Mouse (Mus musculus) kidney, adult 8-10 months (tissue): Measurements from ENCODE around the gene Cfap61.

Experiments used
- DNase-seq, 2 experiments: peaks; one replicate each; pipeline ENCODE4 v3.0.0; 2022

The Cfap61 gene

GRCm38 (mm10) chr2:145950239-145950638 is 15.7 kb downstream of the Cfap61 start:
- DNase-seq, result no peak

- DNase-seq, result no peak
Measured at GRCm38 (mm10) chr2:145952726-145953125, 18.1 kb downstream of the Cfap61 start.

DNA sequence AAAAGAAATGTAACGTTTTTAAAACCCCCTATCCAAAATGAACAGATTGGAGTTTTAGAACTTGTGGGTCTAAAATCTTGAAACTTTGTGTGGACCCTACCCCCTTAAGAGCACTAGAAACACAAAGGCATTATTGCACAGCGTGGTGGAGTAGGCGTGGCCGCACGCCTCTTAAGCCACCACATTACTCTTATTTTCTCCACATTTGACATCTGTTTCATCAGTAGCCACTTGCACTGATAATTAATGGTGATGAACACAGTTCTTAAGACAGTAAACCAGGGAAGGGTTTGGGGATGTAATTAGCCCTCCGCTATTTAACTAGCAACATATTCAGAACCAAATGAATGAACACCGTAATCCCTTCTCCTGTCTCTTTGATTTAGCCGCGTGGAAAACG is 21.3 kb downstream of the Cfap61 start:
- no peak for DNase-seq

DNA sequence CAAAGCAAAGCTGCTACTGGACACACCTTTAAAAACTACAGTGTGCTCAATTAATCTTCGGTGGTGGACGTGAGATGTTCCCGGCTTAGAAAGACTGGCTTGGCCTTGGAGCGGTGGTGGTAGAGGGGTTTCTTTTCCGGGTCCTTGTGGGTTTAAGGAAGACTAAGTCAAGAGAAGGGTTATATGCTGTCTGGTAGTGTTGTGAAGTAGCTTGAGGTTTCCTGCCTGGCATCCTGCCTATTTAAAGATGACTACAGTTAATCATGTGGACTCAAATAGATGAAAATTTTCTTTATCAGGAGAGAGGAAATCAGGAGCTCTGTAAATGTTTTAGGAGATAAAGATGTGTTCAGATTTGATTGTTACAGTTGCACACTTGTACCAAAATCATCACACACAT is 21.7 kb downstream of the Cfap61 start:
- no peak for DNase-seq

GRCm38 (mm10) chr2:145957450-145957849 is 22.9 kb downstream of the Cfap61 start:
- no peak for DNase-seq

DNA sequence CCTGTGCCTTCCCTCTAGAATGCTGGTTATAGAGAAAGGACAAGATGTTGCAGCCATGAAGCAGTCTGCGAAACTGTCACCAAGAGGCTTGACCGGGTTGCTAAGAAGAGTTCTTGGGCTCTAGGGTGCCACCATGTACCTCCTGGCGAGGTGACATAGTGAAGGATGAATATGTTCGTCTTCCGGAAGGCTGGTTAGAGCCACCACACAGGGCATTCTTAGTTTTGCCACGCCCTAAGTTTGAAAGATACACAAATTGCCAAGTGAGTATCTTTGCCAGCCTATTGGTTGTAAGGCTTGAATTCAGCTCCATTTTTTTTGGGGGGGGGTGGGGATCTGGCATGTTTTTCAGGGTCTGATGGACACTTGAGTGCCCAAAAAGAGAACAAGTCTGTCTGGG is 23.5 kb downstream of the Cfap61 start:
- no peak for DNase-seq

GRCm38 (mm10) chr2:145958551-145958950 is 24.0 kb downstream of the Cfap61 start:
- DNase-seq, result no peak

GRCm38 (mm10) chr2:145961861-145962260 is 27.3 kb downstream of the Cfap61 start:
- DNase-seq, result no peak

GRCm38 (mm10) chr2:145970751-145971150 is 36.2 kb downstream of the Cfap61 start:
- no peak for DNase-seq

DNA sequence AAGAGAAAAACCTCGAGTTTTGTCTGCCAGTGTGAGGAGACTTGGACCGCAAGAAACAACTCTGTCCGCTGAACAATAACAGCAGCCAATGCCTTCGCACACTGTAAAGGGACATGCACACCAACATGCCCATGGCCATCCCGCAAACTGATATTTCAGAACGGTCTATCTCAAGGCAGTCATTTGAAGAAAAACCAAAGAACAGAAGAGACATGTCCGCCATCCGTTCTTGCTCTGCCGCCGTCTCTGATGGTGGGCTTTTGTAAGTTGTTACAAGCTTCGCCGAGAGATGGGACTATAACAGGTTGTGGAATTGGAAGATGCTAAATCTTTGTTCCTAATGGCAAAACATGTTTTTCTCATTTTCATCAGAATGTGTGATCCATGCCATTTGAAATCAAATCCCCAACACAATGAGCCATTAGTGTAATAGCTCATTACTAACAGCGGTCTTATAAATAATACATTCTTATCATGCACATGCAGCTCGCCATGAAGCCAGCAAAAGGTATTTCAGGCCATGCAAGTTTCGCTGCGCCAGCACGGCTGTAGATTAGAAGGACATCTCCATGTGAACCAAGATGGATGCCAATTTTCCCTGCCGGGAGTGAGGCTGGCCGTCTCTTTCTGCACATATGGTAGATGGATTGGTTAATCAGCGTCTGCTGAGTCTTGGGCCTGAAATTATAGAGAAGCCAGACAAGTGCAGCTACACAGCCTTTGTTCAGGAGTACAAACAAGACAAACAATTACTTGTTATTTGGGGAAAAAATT is 36.8 kb downstream of the Cfap61 start:
- DNase-seq, result no peak

DNA sequence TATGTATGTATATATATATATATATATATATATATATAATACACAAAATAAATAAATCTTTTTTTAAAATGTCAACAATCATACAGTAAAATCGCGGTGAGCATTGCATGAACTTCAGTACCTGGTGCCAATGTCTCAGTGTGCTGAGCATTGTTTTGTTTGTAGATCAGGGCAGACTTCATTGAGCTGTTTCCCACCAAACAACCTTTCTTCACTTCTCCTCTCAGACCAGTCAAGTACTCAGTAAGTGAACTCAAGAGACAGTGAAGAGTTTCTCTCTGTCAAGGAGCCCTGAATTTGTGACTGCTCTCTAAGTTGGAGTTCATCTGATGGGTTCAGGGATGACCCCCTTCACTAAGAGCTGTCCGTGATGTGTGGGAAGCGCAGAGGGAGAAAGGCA is 38.0 kb downstream of the Cfap61 start:
- no peak for DNase-seq

DNA sequence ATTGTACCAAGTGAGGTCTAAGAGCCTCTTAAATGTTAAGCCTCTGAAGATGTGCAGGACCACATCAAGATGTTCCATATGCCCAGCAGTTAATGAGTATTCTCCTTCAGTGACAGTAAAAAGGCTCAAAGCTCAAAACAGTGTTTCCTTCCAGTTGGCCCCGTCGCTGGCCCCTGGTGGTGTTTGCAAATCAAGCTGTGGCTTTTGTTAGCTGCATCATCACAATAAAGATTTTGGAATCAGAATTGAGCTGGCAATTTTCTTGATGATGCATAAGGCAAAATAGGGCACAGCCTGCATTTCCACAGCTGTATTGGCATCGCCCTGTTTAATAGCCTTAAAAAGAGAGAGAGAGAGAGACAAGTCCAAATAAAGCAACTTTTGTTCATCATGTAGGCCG is 45.0 kb downstream of the Cfap61 start:
- no peak for DNase-seq

DNA sequence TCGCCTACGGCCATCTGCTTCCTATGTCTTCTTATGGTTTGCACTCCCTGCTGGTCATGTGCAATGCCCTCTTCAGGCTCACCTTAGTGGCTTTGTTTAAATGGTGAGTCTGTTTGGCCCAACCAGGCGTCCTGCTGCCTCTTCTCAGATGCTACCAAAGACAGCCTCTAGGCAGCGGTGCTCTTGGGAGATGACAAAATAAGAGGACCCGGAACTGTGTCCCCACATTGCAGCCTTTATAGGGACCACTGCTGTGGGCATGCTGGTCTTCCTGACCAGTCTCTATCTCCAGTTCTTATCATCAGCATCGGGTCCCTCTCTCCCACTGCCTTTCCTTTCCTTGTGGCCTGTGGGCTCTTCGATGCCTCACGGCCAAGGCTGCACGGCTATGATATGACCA is 46.3 kb downstream of the Cfap61 start:
- DNase-seq, result no peak

DNA sequence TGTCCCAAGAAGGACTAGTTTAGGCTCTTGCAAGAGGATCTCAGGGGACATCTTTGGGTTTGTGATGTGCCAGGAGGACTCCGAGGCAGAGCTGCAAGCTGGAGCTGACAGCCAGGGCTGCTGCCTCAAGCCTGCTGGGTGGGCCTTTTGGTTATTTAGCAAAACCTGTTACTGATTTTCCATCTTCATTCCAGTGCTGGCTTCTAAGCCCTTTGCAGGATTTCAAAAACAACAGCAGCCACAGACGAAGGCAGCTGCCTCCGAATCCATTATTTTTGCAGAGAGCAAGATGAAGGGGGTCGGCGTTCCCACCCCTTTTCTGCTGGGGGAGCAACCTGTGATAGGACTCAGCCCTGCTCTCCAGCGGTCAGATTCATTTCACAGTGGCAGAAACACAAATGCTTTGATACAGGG is 47.1 kb downstream of the Cfap61 start:
- DNase-seq, result no peak

DNA sequence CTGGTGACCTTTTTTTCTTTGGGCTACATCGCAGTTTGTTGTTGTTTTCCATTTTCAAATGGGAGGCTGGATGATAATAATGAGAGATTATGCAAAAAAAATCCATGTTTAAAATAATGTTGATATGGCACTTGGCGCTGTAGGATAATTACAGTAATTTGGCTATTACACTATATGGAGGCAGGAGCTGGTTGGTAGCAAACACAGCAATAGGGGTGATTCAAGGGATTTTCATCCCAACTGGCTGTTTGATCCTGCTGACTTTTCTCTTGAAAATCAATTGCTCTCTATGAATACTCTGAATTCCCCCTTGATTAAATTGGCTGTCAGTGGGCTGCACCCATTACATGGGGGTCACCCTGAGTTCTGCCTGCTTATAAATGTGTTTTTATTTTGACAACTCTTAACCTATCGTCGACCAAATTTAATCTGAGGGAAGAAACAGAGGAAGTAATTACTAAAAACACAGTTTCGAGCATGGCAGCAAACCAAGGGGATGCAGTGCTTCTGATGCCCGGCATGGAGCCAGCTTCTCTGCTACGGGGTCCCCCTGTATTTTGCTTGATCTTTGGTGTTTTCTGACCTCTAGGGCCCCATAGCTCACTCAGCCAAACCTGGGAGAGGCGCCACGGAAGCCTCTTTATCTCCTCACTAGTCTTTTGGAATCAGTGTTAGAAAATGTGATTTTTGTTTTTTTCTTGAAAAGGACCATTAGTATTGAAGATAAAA is 47.9 kb downstream of the Cfap61 start:
- no peak for DNase-seq

DNA sequence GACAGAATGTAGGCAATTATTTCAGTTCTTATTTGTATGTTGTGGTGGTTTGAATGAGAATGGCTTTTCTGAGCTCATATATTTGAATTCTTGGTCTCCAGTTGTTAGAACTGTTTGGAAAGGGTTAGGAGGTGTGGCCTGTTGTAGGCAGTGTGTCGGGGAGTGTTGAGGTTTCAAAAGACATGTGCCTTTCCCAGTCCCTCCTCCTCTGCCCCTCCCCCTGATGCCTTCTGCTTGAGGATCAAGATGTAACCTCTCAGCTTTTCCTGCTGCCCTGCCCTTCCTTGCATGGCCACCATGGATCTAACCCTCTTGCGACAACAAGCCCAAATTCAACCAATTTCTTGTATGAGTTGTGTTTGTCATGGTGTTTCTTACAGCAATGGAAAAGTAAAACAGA is 53.2 kb downstream of the Cfap61 start:
- DNase-seq, result no peak

- no peak for DNase-seq
Measured at GRCm38 (mm10) chr2:145990446-145990845, 55.9 kb downstream of the Cfap61 start.

GRCm38 (mm10) chr2:145996472-145996871 is 61.9 kb downstream of the Cfap61 start:
- no peak for DNase-seq

- no peak for DNase-seq
Measured at GRCm38 (mm10) chr2:145997956-145998525, 63.5 kb downstream of the Cfap61 start.

- DNase-seq, result no peak
Measured at GRCm38 (mm10) chr2:146008801-146009200, 74.2 kb downstream of the Cfap61 start.

- no peak for DNase-seq
Measured at GRCm38 (mm10) chr2:146009596-146010349, 75.2 kb downstream of the Cfap61 start.

GRCm38 (mm10) chr2:146010816-146011215 is 76.2 kb downstream of the Cfap61 start:
- no peak for DNase-seq
